Mouse (Mus musculus) WW6 (cell line): ENCODE results near the gene Ntng2.

ENCODE experiments used
- DNase-seq: peaks from one replicate; pipeline ENCODE4 v3.0.0-alpha.2; 2013; ENCODE audit warnings: low read depth, low spot score

Ntng2 gene

DNA sequence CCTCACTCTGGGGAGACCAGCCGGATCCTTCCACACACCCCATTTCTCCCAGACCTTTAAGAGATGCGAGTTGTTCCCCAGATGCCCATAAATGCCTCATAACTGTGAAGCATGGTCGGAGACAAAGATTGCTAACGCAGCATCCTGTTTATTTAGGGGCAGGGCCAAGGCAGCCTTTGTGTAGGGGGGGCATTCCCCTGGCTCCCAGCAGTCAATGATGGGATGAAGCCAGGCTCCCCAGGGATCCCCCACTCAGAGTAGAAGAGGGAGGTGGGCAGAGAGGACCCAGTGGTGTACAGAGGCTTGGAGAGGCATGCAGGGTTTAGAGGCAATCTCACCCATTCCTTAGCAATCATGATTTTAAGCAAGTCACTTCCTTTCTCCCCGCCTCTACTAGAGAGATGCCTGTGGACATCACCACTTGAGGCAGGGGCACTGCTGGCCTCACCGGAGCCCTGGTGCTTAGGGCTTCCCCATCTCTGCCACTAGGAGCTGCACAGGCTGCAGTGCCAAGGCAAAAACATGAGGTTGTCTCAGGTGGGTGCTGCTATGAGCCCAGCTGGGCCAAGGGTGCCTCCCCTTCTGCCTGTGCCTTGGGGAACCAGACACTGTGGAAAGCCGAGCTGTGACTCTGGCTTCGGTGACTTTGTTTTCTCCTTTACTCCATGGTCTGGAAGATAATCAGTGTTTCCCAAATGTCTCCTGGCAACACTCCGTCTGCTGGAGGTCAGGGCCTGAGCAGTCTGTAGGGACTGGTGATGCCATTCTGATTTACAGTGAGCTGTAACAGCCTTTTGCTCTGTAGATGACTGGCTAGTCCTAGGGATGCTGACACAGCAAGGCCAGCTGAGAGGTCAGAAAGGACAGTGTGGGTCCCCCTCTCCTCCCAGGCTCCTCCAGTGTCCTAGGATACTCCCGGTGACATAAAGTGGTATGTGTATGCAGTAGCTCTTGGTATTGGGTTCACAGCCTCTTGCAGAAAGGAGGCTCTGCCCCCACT is 61.3 kb downstream of the Ntng2 start:
- DNase-seq = no peak

DNA sequence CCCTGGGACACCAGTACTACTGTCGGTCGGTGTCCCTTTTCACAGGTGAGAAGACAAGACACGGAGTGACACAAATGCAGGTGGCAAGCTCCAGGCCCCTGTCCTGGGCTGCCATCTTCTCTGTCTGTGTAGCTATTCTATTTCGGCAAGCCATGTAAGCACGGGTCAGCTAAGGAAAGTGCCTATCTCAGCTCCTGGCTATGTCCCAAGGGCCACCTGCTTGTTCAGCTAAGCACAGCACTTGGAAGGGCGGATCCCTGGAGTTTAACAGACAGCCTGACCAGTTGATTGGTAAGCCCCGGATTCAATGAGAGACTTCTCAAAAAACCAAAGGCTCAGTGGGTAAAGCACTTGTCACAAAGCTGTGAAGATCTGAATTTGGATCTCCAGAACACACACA is 62.4 kb downstream of the Ntng2 start:
- DNase-seq = no peak

DNA sequence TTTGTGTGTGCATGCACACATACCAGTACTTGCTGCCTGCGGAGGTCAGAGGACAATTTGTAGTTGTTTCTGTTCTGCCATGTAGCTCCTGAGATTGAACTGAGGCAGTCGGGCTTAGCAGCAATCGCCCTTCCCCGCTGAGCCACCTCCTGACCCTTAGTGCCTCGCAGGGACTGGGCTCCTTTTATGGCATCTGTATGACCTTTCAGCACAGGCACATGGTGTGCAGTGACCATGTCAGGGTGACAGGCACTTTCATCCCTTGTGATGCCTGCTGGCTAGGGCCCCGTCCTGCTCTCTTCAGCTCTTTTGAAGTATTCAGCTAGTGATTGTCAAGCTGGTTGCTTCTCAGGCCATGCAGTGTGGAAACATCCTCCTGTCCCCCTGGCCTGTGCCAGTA is 66.6 kb downstream of the Ntng2 start:
- DNase-seq = no peak

DNA sequence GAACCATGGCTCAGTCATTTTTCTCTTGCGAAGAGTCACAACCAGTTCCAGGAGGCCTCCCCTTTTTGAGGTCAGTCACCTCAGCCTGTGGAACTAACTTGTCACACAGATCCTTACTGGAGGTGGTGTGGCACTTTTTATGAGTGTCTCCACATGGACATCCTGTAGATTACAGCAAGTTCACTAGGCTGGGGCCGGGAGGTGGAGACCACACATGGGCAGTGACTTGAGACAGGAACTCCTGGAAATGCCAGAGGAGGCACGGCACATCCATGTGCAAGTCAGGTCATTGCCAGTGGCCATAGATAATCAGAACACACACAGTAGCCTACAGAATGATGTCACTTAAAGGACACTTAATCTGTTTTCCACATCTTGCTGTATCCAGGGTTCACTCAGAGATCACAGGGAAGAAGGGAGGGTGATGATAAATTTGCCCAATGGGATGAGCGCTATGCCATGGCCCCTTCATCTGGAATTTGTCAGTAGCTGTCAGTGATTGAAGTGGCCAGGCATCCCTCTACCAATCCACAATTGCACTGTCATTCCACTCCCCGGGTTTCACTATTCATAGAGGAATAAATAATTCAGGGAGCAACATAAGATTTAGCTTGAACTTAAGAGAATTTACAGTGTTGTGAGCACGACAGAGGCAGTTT is 69.4 kb downstream of the Ntng2 start:
- no peak for DNase-seq

DNA sequence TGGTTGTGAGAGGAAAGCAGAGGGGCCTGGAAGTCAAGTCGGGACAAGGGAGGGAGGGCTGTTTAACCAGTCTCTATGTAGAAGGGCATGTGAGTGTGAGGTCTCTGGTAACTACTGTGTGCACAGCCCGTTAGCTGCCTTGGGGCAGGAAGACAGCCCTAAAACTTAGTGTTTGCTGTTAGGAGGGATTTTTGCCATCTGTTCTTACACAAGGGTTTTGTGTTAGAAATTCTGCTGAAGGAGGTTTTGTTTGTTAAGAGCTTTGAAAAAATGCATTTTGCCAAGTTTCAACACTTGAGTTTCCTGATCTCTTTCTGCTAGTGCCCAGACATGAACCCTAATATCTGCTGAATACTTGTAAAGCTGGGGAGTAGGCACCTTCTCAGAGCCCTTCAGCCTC is 71.7 kb downstream of the Ntng2 start:
- no peak for DNase-seq

DNA sequence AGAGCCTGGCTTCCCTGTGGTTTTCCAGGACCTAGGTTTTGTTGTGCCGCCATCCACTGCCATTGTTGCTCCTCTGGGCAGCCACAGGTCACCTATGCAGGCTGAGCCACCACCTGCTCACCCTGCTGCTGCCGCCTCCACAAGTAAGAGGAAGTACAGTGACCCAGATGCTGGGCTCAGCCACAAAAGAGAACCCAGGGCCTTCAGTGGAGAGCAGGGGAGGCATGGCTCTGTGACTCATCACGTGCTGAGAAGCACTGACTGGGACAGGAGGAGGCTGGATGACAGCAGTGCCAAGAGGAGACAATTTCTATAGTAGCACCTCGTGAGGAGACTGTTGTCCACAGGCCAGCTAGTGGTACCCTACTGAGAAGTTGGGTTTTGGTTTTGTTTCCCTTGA is 73.0 kb downstream of the Ntng2 start:
- no peak for DNase-seq

DNA sequence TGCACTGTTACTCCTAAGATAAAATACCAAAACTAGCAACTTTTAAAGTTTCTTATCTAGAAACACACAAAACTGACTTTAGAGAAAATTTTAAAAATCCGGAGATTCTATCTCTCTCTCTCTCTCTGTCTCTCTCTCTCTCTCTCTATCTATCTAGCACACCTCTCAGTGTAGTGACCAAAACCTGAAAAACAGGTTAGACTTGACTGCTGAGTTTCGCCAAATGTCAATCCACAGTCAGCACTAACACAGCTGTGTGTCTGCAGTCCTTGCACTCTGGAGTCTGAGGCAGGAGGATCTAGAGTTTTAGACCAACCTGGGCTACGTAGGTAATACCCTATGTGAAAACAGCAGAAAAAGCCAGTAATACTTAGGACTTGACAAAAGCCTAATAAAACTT is 77.9 kb downstream of the Ntng2 start:
- DNase-seq = no peak

DNA sequence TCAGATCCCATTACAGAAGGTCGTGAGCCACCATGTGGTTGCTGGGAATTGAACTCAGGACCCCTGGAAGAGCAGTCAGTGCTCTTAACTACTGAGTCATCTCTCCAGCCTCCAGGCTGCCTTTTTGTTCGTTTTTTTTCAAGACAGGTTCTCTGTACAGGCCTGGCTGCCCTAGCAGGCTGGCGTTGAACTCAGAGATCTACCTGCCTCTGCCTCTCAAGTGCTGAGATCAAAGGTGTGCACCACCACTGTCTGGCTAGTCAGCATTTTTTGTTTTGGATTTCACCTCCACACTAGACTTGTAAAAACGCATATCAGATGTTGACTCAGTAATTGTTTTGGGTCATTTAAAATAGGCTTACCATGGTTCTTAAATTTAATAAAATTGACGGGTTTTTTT is 84.7 kb downstream of the Ntng2 start:
- DNase-seq = no peak

DNA sequence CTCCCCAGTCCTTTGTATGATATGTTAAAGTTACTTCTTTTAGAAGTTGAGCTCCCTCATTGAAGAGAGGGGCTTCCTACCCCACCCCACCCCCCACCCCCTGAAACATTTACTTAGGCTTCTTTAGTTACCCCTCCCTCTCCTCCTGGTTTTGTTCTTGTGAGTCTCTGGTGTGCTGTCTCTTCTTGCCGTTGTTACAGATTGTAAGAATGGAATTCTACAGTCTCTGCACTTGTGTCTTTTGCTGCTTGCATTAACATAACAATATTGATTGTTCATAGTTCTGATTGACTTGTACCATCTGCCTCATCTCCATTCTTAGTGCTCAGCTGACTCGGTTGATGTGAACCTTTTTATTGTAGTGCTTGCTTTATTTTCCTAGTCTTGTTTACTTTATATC is 100.9 kb downstream of the Ntng2 start:
- no peak for DNase-seq
